Mouse (Mus musculus) fat pad, adult 2 months (tissue): ENCODE data around the gene Thra.

Source experiments
- DNase-seq: peaks from one replicate; pipeline ENCODE4 v3.0.0-alpha.2; 2011; ENCODE audit warnings: low read depth, low spot score; ENCODE audit errors: extremely low read depth

Gene Thra

GRCm38 (mm10) chr11:98776843-98777590 lies 36.6 kb downstream of the Thra start:
- no peak for DNase-seq

DNA sequence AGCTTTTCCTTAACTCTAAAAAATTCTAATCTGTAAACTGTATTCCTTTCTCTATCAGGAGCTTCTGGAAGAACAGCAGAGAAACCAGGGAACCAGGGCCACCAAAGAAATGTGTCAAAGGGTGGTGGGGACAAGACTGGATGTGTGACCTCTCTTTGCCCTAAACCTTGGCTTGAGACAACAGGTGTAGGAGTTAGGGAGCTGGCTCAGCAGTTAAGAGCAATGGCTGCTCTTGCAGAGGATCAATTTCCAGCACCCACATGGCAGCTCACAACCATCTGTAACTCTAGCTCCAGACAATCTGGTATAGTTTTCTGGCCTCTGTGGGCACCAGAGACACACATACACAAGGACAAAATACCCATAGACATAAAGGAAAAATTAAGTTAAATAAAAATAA lies 37.5 kb downstream of the Thra start:
- no peak for DNase-seq

- no peak for DNase-seq
Observed at GRCm38 (mm10) chr11:98781851-98782512, 41.5 kb downstream of the Thra start.

DNA sequence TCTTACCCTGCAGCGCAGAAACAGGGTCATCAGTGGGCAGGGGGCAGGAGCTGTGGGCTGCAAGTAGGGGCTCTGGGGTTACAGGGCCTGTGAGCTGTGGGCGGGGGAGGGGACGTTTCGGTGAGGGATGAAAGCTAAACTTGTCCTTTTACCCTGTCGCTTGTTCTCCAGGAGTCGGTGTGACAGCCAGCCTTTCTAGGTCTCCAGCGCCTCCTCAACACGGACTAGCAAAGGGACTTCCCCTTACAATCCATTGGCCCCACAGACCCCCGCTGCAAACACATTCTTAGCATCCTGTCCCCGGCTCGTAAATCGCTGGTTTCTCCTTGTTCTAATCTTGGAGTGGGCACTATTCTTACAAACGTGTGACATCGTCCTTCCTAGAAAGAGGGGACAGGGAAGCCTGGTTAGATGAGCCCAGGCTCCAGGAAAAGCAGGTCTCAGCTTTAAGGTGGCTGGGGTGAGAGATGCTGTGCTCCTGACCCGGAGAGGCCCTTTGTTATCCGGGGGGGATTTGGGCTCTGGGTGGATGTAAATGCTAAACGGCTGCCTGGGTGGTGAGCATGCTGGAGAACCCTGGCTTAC lies 42.3 kb downstream of the Thra start:
- DNase-seq: no peak

DNA sequence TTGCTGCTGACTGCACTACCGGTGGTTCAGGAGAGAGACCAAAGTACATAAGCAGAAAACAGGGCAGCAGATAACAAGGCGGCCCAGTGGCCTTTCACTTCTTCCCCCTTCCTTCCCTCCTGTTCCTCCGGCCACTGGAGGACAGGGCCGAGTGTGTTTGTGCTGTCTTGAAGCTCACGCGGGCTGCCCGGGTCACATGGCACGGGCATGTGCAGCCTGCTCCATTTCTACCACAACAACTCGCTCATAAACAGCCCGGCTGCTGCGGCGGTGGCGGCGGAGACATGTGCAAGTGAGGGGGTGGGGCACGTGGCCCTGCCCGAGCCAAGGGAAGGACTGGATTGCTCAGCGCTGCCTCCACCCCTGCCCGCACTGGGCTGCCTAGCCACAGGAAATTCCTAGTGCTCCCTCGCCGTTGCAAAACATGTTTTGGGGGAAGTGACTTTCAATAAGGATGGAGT lies 42.8 kb downstream of the Thra start:
- DNase-seq: no peak

DNA sequence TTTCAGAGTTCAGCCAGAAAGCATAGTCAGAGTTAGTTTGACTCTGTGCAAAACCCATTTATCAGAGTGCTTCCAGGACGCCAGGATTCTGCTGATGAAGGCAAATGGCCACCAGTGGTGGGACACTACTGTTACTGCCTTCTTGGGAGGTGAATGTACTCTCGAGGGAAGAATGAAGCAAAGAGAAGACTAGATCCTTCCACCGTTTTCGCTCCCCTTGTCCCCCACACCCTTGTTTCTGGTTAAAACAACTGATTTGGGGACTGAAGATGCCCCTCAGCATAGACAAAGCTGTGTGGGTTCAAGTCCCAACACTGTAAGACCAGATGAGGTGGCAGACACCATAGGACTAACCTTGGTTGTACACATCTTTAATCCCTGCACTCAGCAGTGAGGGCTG lies 43.7 kb downstream of the Thra start:
- no peak for DNase-seq

DNA sequence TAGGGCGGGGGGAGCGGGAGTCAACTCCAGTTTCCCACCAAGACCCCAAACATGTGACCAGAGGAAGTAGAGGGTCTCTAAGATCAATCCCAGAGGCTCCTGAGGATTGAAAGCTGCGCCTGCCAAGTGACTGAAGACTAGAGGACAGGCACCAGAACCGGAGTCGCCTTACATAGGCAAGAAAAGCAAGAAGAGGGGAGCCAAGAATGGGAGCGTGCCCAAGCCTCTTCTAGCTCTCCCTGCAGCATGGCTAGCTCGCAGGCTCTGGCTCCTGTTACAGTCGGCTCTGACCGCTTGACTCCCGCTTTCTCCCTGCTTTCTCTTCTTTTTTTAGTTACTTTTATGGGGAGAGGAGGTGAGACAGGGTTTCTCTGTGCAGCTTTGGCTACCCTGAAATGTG lies 44.8 kb downstream of the Thra start:
- DNase-seq: no peak

GRCm38 (mm10) chr11:98785772-98786281 lies 45.4 kb downstream of the Thra start:
- DNase-seq: no peak

- DNase-seq: no peak
Observed at GRCm38 (mm10) chr11:98786359-98787214, 46.1 kb downstream of the Thra start.

- DNase-seq: no peak
Observed at GRCm38 (mm10) chr11:98787229-98787628, 46.8 kb downstream of the Thra start.

- no peak for DNase-seq
Observed at GRCm38 (mm10) chr11:98787691-98788090, 47.3 kb downstream of the Thra start.

DNA sequence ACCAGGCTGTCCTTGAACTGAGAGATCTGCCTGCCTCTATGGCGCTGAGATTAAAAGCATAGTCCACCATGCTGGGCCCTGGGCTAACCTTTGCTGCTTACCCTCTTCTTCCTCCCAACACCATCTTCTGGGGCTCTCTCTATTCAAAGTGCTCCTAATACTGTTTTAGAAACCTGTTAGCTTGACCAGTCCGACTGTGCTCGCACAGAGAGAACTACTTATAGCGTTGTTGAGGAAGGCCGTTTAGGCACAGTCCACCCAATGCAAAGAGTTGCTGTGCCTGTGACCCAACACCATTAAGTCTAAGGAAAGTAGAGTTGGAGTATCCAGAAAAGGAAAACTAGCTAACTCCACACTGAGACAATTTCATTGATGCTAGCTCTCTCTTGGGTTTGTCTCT lies 47.7 kb downstream of the Thra start:
- no peak for DNase-seq

DNA sequence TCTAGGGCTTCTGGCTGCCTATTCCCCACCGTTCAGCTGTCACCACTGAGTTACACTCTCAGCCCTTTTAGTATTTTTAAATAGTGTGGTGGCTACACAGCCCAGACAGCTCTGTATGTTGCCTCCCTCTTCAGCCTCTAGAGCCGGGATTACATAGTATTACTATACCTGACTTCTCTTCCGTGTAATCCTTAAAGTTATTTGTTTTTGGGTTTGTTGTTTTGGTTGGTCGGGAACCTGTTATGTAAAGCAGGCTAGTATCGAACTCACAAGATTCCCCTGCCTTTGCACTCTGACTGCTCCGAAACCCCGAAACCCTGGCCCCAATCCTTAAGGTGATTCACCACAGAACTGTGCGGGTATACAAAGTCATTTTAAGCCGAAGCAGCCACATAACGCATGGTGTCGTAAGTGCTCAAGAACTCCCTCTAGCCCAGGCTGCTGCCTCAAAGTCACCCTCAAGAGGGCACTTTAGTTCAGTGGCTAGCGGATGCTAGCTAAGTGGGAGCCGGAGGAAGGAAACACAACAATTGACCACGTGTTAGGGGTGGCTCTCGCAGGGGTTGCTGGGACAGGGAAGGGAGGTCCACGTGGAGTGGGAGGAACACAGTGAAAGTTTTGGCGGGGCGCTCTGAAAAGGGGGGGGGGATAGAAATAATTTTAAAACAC lies 48.2 kb downstream of the Thra start:
- DNase-seq: peak; percentile 88

GRCm38 (mm10) chr11:98789219-98789807 lies 48.9 kb downstream of the Thra start:
- no peak for DNase-seq

GRCm38 (mm10) chr11:98789824-98790223 lies 49.4 kb downstream of the Thra start:
- DNase-seq: no peak

- DNase-seq: no peak
Observed at GRCm38 (mm10) chr11:98790631-98791205, 50.3 kb downstream of the Thra start.

- DNase-seq: no peak
Observed at GRCm38 (mm10) chr11:98791448-98791847, 51.0 kb downstream of the Thra start.

DNA sequence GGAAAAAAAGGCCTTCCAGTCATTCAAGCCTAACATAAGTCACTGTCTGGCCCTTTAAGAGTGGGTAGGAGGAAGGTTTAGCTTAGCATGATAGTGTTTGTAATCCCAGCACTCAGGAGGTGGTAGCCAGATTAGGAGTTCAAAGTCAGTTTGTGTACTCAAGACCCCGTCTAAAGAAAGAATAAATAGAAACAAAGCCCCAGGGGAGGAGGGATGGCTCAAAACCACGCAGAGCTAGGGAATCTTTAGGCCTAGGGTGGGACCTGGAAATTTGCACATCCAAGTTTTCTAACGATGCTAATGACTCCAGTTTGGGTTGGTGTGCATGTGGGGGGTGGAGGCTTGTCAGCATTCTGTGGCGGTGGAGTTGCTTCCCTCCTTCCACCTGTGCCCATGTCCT lies 51.6 kb downstream of the Thra start:
- DNase-seq: no peak

- no peak for DNase-seq
Observed at GRCm38 (mm10) chr11:98794469-98795014, 54.1 kb downstream of the Thra start.
